Mouse (Mus musculus): ENCODE measurements around the gene Marveld1.

- no peak for TF ChIP-seq CTCF (IDR thresholded peaks at IDR 0.05; ENCODE audit: extremely low read depth, insufficient read depth, insufficient read length, insufficient replicate concordance)
- TF ChIP-seq POLR2A (IDR thresholded peaks at IDR 0.05; ENCODE audit: low read depth, low read length) = no peak
Observed at GRCm38 (mm10) chr19:42144067-42144466, 3.1 kb upstream of the Marveld1 start.
